Mouse (Mus musculus): ENCODE data around the gene Lhx4.

GRCm38 (mm10) chr1:155724301-155724700 lies 27.2 kb downstream of the Lhx4 start:
- TF ChIP-seq CTCF (IDR thresholded peaks at IDR 0.05; ENCODE audit: insufficient read depth, low read depth, low read length) (no peak), POLR2A (IDR thresholded peaks at IDR 0.05; ENCODE audit: insufficient read depth, low read depth, low read length) (no peak)

Measured in olfactory bulb, adult 2 months (tissue).